10 mouse cellular contexts compared by ENCODE assay signal in genomic region chr3:107081227-107081626, GRCm38 (mm10). TPM values are rescaled to one million over a fixed set of nuclear protein-coding genes. Genes with fewer than 3 reads are reported as not detected.
DNase-seq lines count a peak whose midpoint lies in the region; ATAC-seq and TF ChIP-seq lines count a peak whose summit lies in the region.
"Had no signal": no experiment of that assay in that cellular context is flagged by ENCODE, and none has a peak within 500 bp of the region (broad histone marks: within the 10 kb centered on the region; RNA-seq: fewer than 3 reads in every experiment).

No protein-coding gene starts in this region.

- no peaks in the 10 kb centered on the region for H3K9me3 ChIP-seq in hindbrain, embryonic 14.5 days (ENCODE audit: control insufficient read depth, low read length)
- no peaks in the 10 kb centered on the region for H3K9me3 ChIP-seq in hindbrain, embryonic 10.5 days
- no peaks in the 10 kb centered on the region for H3K9me3 ChIP-seq in hindbrain, postnatal 0 days (ENCODE audit: low read length)
- H3K9me3 ChIP-seq: limb, embryonic 12.5 days had no signal

- no peaks in the 10 kb centered on the region for H3K27me3 ChIP-seq in hindbrain, embryonic 14.5 days (ENCODE audit: control insufficient read depth, insufficient read depth, low read length)
- H3K27me3 ChIP-seq in hindbrain, embryonic 10.5 days (ENCODE audit: insufficient read depth, poor library complexity, severe bottlenecking), result no peaks in the 10 kb centered on the region
- no peaks in the 10 kb centered on the region for H3K27me3 ChIP-seq in hindbrain, postnatal 0 days (ENCODE audit: insufficient read depth, low read length)
- H3K27me3 ChIP-seq: limb, embryonic 12.5 days had no signal

- no peak for ATAC-seq in hindbrain, embryonic 14.5 days (ENCODE audit: low FRiP score)
- peak; percentile 51; the same call in 1 of the 2 replicates for ATAC-seq in hindbrain, postnatal 0 days

- TF ChIP-seq CTCF in hindbrain, postnatal 0 days (IDR thresholded peaks at IDR 0.05; ENCODE audit: low read depth), result peak; percentile 76

- whole genome bisulfite sequencing in hindbrain, embryonic 14.5 days, result 29% methylated on average over 3 of the region's 3 CpGs
- WGBS in hindbrain, embryonic 10.5 days, result 26% methylated on average over 3 of the region's 3 CpGs
- 35% methylated on average over 3 of the region's 3 CpGs for WGBS in hindbrain, postnatal 0 days

- no peaks in the 10 kb centered on the region for H3K36me3 ChIP-seq in hindbrain, embryonic 14.5 days (replicated peaks; ENCODE audit: control insufficient read depth, insufficient read depth)
- H3K36me3 ChIP-seq in hindbrain, embryonic 10.5 days, result no peaks in the 10 kb centered on the region
- H3K36me3 ChIP-seq in hindbrain, postnatal 0 days (ENCODE audit: insufficient read depth, low read length), result no peaks in the 10 kb centered on the region
- H3K36me3 ChIP-seq: limb, embryonic 12.5 days had no signal

- H3K9ac ChIP-seq in hindbrain, embryonic 14.5 days, result no peak overlapping the region
- H3K9ac ChIP-seq in hindbrain, postnatal 0 days (replicated peaks; ENCODE audit: low read length), result no peak overlapping the region
- H3K9ac ChIP-seq: limb, embryonic 12.5 days had no signal

- H3K4me2 ChIP-seq in hindbrain, embryonic 14.5 days (replicated peaks), result no peak overlapping the region
- no peak overlapping the region for H3K4me2 ChIP-seq in hindbrain, postnatal 0 days (ENCODE audit: low read depth, low read length)
- H3K4me2 ChIP-seq: limb, embryonic 12.5 days had no signal

- no peak overlapping the region for H3K4me3 ChIP-seq in hindbrain, embryonic 14.5 days (replicated peaks; ENCODE audit: low read length)
- no peak overlapping the region for H3K4me3 ChIP-seq in hindbrain, embryonic 10.5 days
- H3K4me3 ChIP-seq in hindbrain, postnatal 0 days (ENCODE audit: low read length), result no peak overlapping the region
- H3K4me3 ChIP-seq: limb, embryonic 12.5 days had no signal

- no peak overlapping the region for H3K27ac ChIP-seq in hindbrain, embryonic 14.5 days
- no peak overlapping the region for H3K27ac ChIP-seq in hindbrain, embryonic 10.5 days
- H3K27ac ChIP-seq in hindbrain, postnatal 0 days, result no peak overlapping the region
- H3K27ac ChIP-seq: limb, embryonic 12.5 days had no signal

- peak; percentile 81 for DNase-seq in hindbrain, embryonic 14.5 days (ENCODE audit: low spot score)
- DNase-seq in hindbrain, embryonic 10.5 days (ENCODE audit: low spot score), result no peak
- DNase-seq in A20 (ENCODE audit: low read depth, low spot score) (peak; percentile 51), R1 (ENCODE audit: low read depth, low spot score) (peak; percentile 17)
- DNase-seq in hindbrain, postnatal 0 days (ENCODE audit: low spot score), result peak; percentile 76
- no peak for DNase-seq in right cerebral cortex, postnatal 36 days (ENCODE audit: low spot score in 2 of 2)
- no peak for DNase-seq in gastrocnemius, adult 18-20 months (ENCODE audit: low spot score)
- DNase-seq in urinary bladder, postnatal 25 days (ENCODE audit: low spot score), result no peak
- DNase-seq: adrenal gland, postnatal 10 days had no signal

- H3K4me1 ChIP-seq in hindbrain, embryonic 14.5 days (replicated peaks; ENCODE audit: control insufficient read depth, insufficient read depth, low read length), result no peaks in the 10 kb centered on the region
- no peaks in the 10 kb centered on the region for H3K4me1 ChIP-seq in hindbrain, embryonic 10.5 days (replicated peaks)
- no peaks in the 10 kb centered on the region for H3K4me1 ChIP-seq in hindbrain, postnatal 0 days (ENCODE audit: insufficient read depth, low read length)
- H3K4me1 ChIP-seq: limb, embryonic 12.5 days had no signal

RNA-seq across cellular contexts. Expression of gene Kcna2, which starts 19.7 kb away (rescaled TPM):
- 1.9 and 2.0 TPM in 2 replicates for polyA plus RNA-seq in hindbrain, embryonic 14.5 days (2014; fragmentation: Nextera tagmentation; extraction: Ambion mirVana)
- polyA plus RNA-seq in hindbrain, embryonic 10.5 days (2016; fragmentation: Nextera tagmentation; extraction: Ambion mirVana), result 0.07 and 0.09 TPM in 2 replicates
- total RNA-seq in hindbrain, postnatal 0 days (2014; rRNA removed), result 15.5 and 17.2 TPM in 2 replicates
- 1.8 and 2.1 TPM in 2 replicates for polyA plus RNA-seq in hindbrain, postnatal 0 days (2015; fragmentation: Nextera tagmentation; extraction: Ambion mirVana)
- 1 to 10 TPM; 1.6 to 1.7 TPM for total RNA-seq in gastrocnemius, adult 18-20 months (2021)

RNA-seq across cellular contexts. Expression of gene Kcna3, which starts 45.3 kb away (rescaled TPM):
- polyA plus RNA-seq in hindbrain, embryonic 14.5 days (2014; fragmentation: Nextera tagmentation; extraction: Ambion mirVana), result 10.9 and 14.8 TPM in 2 replicates
- 3.1 and 3.5 TPM in 2 replicates for polyA plus RNA-seq in hindbrain, embryonic 10.5 days (2016; fragmentation: Nextera tagmentation; extraction: Ambion mirVana)
- total RNA-seq in hindbrain, postnatal 0 days (2014; rRNA removed), result 52.0 and 53.9 TPM in 2 replicates
- 9.2 and 11.3 TPM in 2 replicates for polyA plus RNA-seq in hindbrain, postnatal 0 days (2015; fragmentation: Nextera tagmentation; extraction: Ambion mirVana)
- under 1 TPM in 1 of 2 experiments, not detected in 1; 0.12 TPM for total RNA-seq in gastrocnemius, adult 18-20 months (2021)

Comparison
In these comparisons a context has a peak if more than half of its experiments do, and no peak if none do; other contexts are left out.
1. DNase-seq: peak in hindbrain, embryonic 14.5 days (single experiment), A20 (single experiment), R1 (single experiment) and hindbrain, postnatal 0 days (single experiment); none in hindbrain, embryonic 10.5 days (single experiment), right cerebral cortex, postnatal 36 days (0 of 2), gastrocnemius, adult 18-20 months (single experiment) and urinary bladder, postnatal 25 days (single experiment).